Mouse (Mus musculus): ENCODE data around the gene Prkch. TPM values are rescaled to one million over a fixed set of nuclear protein-coding genes. Genes with fewer than 3 reads are reported as not detected.

Prkch gene
- polyA plus RNA-seq, 1 experiment = 3.2 TPM

DNA sequence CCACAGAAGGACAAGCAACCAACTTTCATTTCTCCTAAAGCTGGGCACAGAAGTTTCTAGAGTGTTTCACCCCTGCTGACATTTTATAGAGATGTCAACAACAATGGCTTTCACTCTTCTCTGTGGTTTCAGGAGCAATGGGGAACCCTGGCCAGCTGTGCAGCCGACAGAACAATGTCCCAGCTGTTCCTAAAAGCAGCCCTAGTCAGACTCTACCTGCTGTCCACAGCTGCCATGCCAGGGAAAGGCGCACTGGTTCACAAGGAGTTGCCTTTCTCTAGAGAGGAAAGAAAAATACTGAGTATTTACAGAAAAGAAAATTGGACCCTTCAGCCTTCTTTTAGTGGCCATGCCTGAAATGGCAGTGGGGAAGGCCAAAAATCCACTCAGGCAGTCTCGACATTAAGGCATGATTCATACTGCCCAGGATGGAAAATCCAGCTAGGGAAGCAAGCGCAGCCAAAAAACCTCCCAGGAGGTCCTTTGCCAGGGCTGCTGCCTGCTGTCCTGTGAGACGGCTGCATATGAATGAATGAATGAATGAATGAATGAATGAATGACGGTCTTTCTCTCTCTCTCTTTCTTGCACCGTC lies 190.3 kb downstream of the Prkch start:
- DNase-seq = no peak
- WGBS = 52% methylated on average over 7 of the region's 7 CpGs
- TF ChIP-seq CTCF (IDR thresholded peaks at IDR 0.05; ENCODE audit: borderline replicate concordance, insufficient read depth, low read depth, low read length) (no peak), POLR2A (IDR thresholded peaks at IDR 0.05; ENCODE audit: borderline replicate concordance, insufficient read depth, low read length) (no peak)
- Histone ChIP-seq H3K27me3 (ENCODE audit: control insufficient read depth, insufficient read depth, low read length) (no peaks in the 10 kb centered on the region), H3K4me1 (ENCODE audit: control insufficient read depth, insufficient read depth, low read length) (no peaks in the 10 kb centered on the region), H3K4me3 (replicated peaks; ENCODE audit: insufficient read depth, low read depth, low read length) (no peak overlapping the region), H3K27ac (ENCODE audit: insufficient read depth, low read length) (no peak overlapping the region)

DNA sequence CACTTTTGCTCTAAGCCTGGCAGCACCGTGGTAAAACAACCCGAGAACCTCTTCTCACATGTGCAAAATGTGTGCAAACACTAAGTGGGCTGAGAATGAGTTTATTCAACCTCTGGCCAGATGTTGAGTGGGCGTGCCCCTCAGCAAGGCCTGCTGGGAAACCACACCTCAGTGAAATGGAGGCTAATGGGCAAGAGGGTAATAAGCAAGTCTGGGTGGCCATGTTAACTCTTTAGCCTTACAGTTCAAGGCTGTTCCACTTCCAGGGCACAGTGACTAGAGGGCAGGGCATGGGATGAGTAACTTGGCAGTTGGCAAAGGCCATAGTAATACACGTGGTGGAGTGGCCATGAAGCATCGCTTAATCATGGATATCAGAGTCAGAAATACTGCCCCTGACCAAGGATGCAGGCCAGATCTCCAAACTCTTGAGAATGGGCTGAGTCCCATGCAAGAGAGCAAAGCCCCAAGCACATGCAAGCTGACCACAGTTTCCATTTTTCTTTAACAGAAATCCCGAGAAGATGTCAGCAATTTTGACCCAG lies 191.9 kb downstream of the Prkch start:
- H3K4me3 ChIP-seq (replicated peaks; ENCODE audit: insufficient read depth, low read depth, low read length) = no peak overlapping the region
- no peak overlapping the region for H3K27ac ChIP-seq (ENCODE audit: insufficient read depth, low read length)
- DNase-seq = no peak
- H3K4me1 ChIP-seq (ENCODE audit: control insufficient read depth, insufficient read depth, low read length) = no peaks in the 10 kb centered on the region
- TF ChIP-seq POLR2A (IDR thresholded peaks at IDR 0.05; ENCODE audit: borderline replicate concordance, insufficient read depth, low read length) (no peak), CTCF (IDR thresholded peaks at IDR 0.05; ENCODE audit: borderline replicate concordance, insufficient read depth, low read depth, low read length) (no peak)
- no peaks in the 10 kb centered on the region for H3K27me3 ChIP-seq (ENCODE audit: control insufficient read depth, insufficient read depth, low read length)
- WGBS = 83% methylated on average over 6 of the region's 6 CpGs

DNA sequence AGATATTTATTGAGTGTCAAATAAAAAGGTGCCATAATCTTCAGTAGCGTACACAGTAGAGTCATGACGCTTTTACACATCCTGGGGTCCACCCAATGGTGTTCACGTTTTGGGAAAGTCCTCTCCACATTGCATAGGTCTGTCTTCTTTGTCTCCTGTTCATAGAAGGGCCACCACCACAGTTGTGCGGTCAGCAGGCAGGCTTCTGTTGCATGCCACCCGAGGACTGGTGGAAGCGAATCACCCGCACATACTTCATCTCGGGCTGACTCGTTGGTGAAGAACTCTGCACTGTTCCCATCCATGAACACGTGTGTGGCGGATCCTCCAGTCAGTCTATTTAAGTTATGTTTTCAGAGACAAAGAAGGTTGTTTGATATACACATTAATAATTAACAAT lies 193.1 kb downstream of the Prkch start:
- WGBS = 94% methylated on average over 11 of the region's 11 CpGs
- no peak overlapping the region for H3K27ac ChIP-seq (ENCODE audit: insufficient read depth, low read length)
- no peak for TF ChIP-seq POLR2A (IDR thresholded peaks at IDR 0.05; ENCODE audit: borderline replicate concordance, insufficient read depth, low read length)
- TF ChIP-seq CTCF (IDR thresholded peaks at IDR 0.05; ENCODE audit: borderline replicate concordance, insufficient read depth, low read depth, low read length) = no peak
- no peak for DNase-seq
- H3K4me1 ChIP-seq (ENCODE audit: control insufficient read depth, insufficient read depth, low read length) = no peaks in the 10 kb centered on the region
- no peaks in the 10 kb centered on the region for H3K27me3 ChIP-seq (ENCODE audit: control insufficient read depth, insufficient read depth, low read length)
- no peak overlapping the region for H3K4me3 ChIP-seq (replicated peaks; ENCODE audit: insufficient read depth, low read depth, low read length)

DNA sequence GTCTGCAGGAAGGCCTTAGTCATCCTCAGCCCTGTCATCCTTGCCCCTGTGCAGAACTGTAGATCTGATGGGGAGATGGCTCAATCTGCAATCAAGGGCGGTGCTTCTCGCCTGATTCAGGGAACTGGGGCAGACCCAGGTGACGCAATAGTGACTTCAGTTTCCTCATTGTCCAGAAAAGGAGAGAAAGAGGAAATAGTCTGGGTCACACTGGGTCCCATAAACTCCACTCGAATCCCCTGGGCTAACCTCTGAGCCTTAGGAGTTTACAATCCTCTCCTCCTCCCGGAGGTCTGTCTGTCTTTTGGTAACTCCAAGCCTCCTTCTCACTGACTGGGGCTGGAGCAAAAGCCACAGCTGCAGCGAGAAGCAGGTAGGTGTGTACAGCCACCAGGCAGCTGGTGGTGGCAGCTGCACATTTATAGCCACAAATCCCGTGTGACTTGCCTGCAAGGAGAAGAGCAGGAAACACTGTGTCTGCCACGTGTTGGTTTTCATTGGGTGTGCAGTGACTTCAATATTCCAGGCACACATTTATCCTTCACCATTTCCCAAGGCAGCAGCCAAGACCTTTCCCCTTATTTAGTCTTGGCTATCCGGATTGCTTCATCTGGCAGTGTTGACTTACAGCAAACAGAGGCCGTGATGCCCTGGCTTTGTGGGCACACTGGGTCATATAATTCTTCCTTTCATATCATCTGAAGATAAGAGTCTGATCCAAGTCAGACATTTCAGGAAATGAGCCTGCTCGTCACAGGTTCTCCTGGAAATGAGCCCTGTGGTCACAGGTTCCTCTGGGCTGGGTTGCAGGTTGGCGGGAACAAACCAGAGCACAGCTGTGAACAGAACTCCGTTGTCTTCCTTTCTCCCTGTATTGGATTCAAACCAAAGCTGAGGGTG lies 195.0 kb downstream of the Prkch start:
- Histone ChIP-seq H3K4me1 (ENCODE audit: control insufficient read depth, insufficient read depth, low read length) (no peaks in the 10 kb centered on the region), H3K27me3 (ENCODE audit: control insufficient read depth, insufficient read depth, low read length) (no peaks in the 10 kb centered on the region), H3K4me3 (replicated peaks; ENCODE audit: insufficient read depth, low read depth, low read length) (no peak overlapping the region), H3K27ac (ENCODE audit: insufficient read depth, low read length) (no peak overlapping the region)
- no peak for TF ChIP-seq POLR2A (IDR thresholded peaks at IDR 0.05; ENCODE audit: borderline replicate concordance, insufficient read depth, low read length)
- TF ChIP-seq CTCF (IDR thresholded peaks at IDR 0.05; ENCODE audit: borderline replicate concordance, insufficient read depth, low read depth, low read length) = no peak
- DNase-seq = no peak
- WGBS = 75% methylated on average over 13 of the region's 13 CpGs

DNA sequence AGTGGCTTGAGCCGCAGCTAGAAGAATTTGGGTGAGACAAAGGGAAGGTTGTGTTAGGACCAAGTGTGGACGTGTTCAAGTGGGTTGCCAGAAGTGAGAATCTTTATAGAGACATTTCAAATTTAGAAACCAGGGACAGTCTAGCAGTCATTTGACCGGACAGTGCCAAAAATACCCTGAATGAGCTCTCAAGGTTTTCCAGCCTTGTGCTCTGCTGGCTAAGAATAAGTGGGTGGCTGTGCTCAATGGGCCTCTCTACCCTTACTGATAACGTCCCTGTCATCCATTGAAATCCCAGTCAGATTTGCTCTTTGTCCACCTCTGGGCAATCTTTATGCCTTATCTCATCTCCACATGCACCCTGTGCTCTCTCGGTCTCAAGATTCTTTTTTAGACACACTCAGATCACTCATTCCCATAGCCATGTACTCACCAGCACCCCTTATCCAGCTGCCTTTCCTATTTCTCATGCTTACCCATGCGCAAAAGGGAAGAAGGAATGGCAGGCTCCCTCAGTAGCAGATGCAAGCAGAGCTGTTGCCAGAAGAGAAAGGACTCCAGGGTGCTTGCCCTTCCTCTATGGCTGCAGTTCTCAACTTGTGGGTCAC lies 196.9 kb downstream of the Prkch start:
- Histone ChIP-seq H3K27me3 (ENCODE audit: control insufficient read depth, insufficient read depth, low read length) (no peaks in the 10 kb centered on the region), H3K4me1 (ENCODE audit: control insufficient read depth, insufficient read depth, low read length) (no peaks in the 10 kb centered on the region; the same call in 1 of the 2 replicates), H3K4me3 (replicated peaks; ENCODE audit: insufficient read depth, low read depth, low read length) (no peak overlapping the region), H3K27ac (ENCODE audit: insufficient read depth, low read length) (no peak overlapping the region)
- DNase-seq = no peak
- TF ChIP-seq CTCF (IDR thresholded peaks at IDR 0.05; ENCODE audit: borderline replicate concordance, insufficient read depth, low read depth, low read length) (no peak), POLR2A (IDR thresholded peaks at IDR 0.05; ENCODE audit: borderline replicate concordance, insufficient read depth, low read length) (no peak)
- WGBS = 87% methylated on average over 6 of the region's 6 CpGs

DNA sequence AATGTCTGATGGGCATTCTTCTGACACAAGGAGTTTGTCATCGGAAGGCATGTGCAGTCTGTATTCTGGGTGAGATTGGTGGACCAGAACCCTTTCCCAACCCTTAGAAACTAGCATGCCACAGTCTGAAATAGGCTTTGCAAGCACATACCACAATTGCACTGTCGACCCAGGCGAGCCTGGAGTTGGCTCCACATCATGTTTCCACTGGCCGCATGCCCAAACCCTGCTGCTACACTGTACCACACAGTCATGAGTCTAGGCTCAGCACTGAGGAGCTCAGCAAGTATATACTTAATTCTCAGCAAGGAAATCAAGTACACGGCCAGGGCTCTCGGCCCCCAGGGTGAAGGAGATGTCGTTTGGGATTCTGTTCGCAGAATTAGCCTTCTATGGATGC lies 202.3 kb downstream of the Prkch start:
- DNase-seq = peak; percentile 89 to 90
- 7% methylated on average over 8 of the region's 8 CpGs for WGBS
- Histone ChIP-seq H3K4me3 (replicated peaks; ENCODE audit: insufficient read depth, low read depth, low read length) (no peak overlapping the region), H3K27ac (ENCODE audit: insufficient read depth, low read length) (no peak overlapping the region), H3K27me3 (ENCODE audit: control insufficient read depth, insufficient read depth, low read length) (no peaks in the 10 kb centered on the region), H3K4me1 (ENCODE audit: control insufficient read depth, insufficient read depth, low read length) (peaks cover 4% of the 10 kb centered on the region; the same call in 1 of the 2 replicates)
- TF ChIP-seq CTCF (IDR thresholded peaks at IDR 0.05; ENCODE audit: borderline replicate concordance, insufficient read depth, low read depth, low read length) = no peak
- no peak for TF ChIP-seq POLR2A (IDR thresholded peaks at IDR 0.05; ENCODE audit: borderline replicate concordance, insufficient read depth, low read length)

DNA sequence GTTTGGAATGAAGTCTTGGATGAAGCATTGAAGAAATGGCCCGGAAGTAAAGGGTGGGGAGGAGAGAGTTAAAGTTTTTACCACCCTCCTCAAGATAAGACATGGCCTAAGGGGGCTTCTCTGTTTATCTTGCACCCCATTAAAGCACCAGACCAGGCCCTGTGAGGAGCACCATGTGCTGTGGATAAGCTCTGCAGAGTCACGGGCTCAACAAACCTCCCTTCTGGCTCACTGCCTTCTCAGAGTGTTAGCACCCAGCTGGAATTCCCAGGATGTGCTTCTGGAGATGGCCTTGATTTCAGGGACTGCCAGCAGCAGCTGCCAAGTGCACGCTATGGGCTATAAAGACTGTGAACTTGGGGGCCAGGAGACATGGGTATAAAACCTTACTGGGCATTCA lies 204.3 kb downstream of the Prkch start:
- Histone ChIP-seq H3K27me3 (ENCODE audit: control insufficient read depth, insufficient read depth, low read length) (no peaks in the 10 kb centered on the region), H3K4me1 (ENCODE audit: control insufficient read depth, insufficient read depth, low read length) (peaks cover 6% of the 10 kb centered on the region; the same call in 1 of the 2 replicates), H3K4me3 (replicated peaks; ENCODE audit: insufficient read depth, low read depth, low read length) (no peak overlapping the region), H3K27ac (ENCODE audit: insufficient read depth, low read length) (no peak overlapping the region)
- TF ChIP-seq CTCF (IDR thresholded peaks at IDR 0.05; ENCODE audit: borderline replicate concordance, insufficient read depth, low read depth, low read length) = no peak
- TF ChIP-seq POLR2A (IDR thresholded peaks at IDR 0.05; ENCODE audit: borderline replicate concordance, insufficient read depth, low read length) = no peak
- DNase-seq = peak in 1 of 2 experiments; percentile 50
- WGBS = 29% methylated on average over 3 of the region's 3 CpGs
